Mouse (Mus musculus): ENCODE measurements around the gene Exoc2. TPM values are rescaled to one million over a fixed set of nuclear protein-coding genes. Genes with fewer than 3 reads are reported as not detected.

Exoc2 gene
- polyA plus RNA-seq, 1 experiment from 2014 or later: 47.0 TPM

GRCm38 (mm10) chr13:30999799-31000198 is 25.9 kb upstream of the Exoc2 start:
- Histone ChIP-seq H3K4me3 (ENCODE audit: low read depth, low read length) (no peak overlapping the region), H3K9me3 (ENCODE audit: low read depth, low read length) (no peaks in the 10 kb centered on the region), H3K27me3 (ENCODE audit: insufficient read depth, low read length) (no peaks in the 10 kb centered on the region), H3K27ac (ENCODE audit: low read depth) (no peak overlapping the region), H3K36me3 (ENCODE audit: insufficient read depth) (no peaks in the 10 kb centered on the region), H3K4me2 (no peak overlapping the region), H3K4me1 (ENCODE audit: insufficient read depth) (no peaks in the 10 kb centered on the region), H3K9ac (no peak overlapping the region)
- TF ChIP-seq CTCF (IDR thresholded peaks at IDR 0.05; ENCODE audit: low read depth): no peak
- no peak for DNase-seq
- no peak for ATAC-seq (ENCODE audit: insufficient read depth)
- 79% methylated on average over 6 of the region's 6 CpGs for WGBS

- no peak for DNase-seq
These were observed 23.8 kb upstream of the Exoc2 start for GRCm38 (mm10) chr13:30997526-30998253.

GRCm38 (mm10) chr13:30994249-30994858 is 20.5 kb upstream of the Exoc2 start:
- DNase-seq (no peak), ATAC-seq (ENCODE audit: insufficient read depth) (no peak)
- Histone ChIP-seq H3K4me1 (ENCODE audit: insufficient read depth) (peaks cover 5% of the 10 kb centered on the region; the same call in 1 of the 2 replicates), H3K27ac (ENCODE audit: low read depth) (no peak overlapping the region), H3K36me3 (ENCODE audit: insufficient read depth) (no peaks in the 10 kb centered on the region), H3K9ac (no peak overlapping the region), H3K4me2 (no peak overlapping the region), H3K9me3 (ENCODE audit: low read depth, low read length) (no peaks in the 10 kb centered on the region), H3K4me3 (ENCODE audit: low read depth, low read length) (no peak overlapping the region), H3K27me3 (ENCODE audit: insufficient read depth, low read length) (no peaks in the 10 kb centered on the region)
- WGBS: 69% methylated on average over 6 of the region's 6 CpGs
- no peak for TF ChIP-seq CTCF (IDR thresholded peaks at IDR 0.05; ENCODE audit: low read depth)

More at GRCm38 (mm10) chr13:30997526-30998253, 23.8 kb upstream of the Exoc2 start:
- H3K4me1 ChIP-seq (ENCODE audit: insufficient read depth): no peaks in the 10 kb centered on the region
- H3K9ac ChIP-seq: no peak overlapping the region
- no peaks in the 10 kb centered on the region for H3K36me3 ChIP-seq (ENCODE audit: insufficient read depth)
- ATAC-seq (ENCODE audit: insufficient read depth): no peak
- H3K27me3 ChIP-seq (ENCODE audit: insufficient read depth, low read length): no peaks in the 10 kb centered on the region
- H3K9me3 ChIP-seq (ENCODE audit: low read depth, low read length): no peaks in the 10 kb centered on the region
- TF ChIP-seq CTCF (IDR thresholded peaks at IDR 0.05; ENCODE audit: low read depth): no peak
- WGBS: 70% methylated on average over 8 of the region's 8 CpGs
- no peak overlapping the region for H3K4me3 ChIP-seq (ENCODE audit: low read depth, low read length)
- H3K27ac ChIP-seq (ENCODE audit: low read depth): no peak overlapping the region
- H3K4me2 ChIP-seq: no peak overlapping the region

- TF ChIP-seq CTCF (IDR thresholded peaks at IDR 0.05; ENCODE audit: low read depth): peak; percentile 79
These were observed 19.9 kb upstream of the Exoc2 start for GRCm38 (mm10) chr13:30993819-30994218.

GRCm38 (mm10) chr13:30990233-30990632 is 16.3 kb upstream of the Exoc2 start:
- no peak for TF ChIP-seq CTCF (IDR thresholded peaks at IDR 0.05; ENCODE audit: low read depth)
- Histone ChIP-seq H3K36me3 (ENCODE audit: insufficient read depth) (no peaks in the 10 kb centered on the region), H3K27me3 (ENCODE audit: insufficient read depth, low read length) (no peaks in the 10 kb centered on the region), H3K9me3 (ENCODE audit: low read depth, low read length) (no peaks in the 10 kb centered on the region), H3K4me2 (no peak overlapping the region), H3K9ac (no peak overlapping the region), H3K4me1 (ENCODE audit: insufficient read depth) (peaks cover 9% of the 10 kb centered on the region), H3K27ac (ENCODE audit: low read depth) (peak overlapping the region; percentile 52; the same call in 1 of the 2 replicates), H3K4me3 (ENCODE audit: low read depth, low read length) (no peak overlapping the region)
- 19% methylated on average over 9 of the region's 9 CpGs for WGBS
- ATAC-seq (ENCODE audit: insufficient read depth) (peak; percentile 73), DNase-seq (peak; percentile 84)

More at GRCm38 (mm10) chr13:30993819-30994218, 19.9 kb upstream of the Exoc2 start:
- WGBS: 29% methylated on average over 3 of the region's 3 CpGs
- no peak overlapping the region for H3K9ac ChIP-seq
- H3K9me3 ChIP-seq (ENCODE audit: low read depth, low read length): no peaks in the 10 kb centered on the region
- ATAC-seq (ENCODE audit: insufficient read depth) (no peak), DNase-seq (peak; percentile 94)
- no peaks in the 10 kb centered on the region for H3K27me3 ChIP-seq (ENCODE audit: insufficient read depth, low read length)
- no peak overlapping the region for H3K27ac ChIP-seq (ENCODE audit: low read depth)
- H3K36me3 ChIP-seq (ENCODE audit: insufficient read depth): no peaks in the 10 kb centered on the region
- H3K4me2 ChIP-seq: no peak overlapping the region
- H3K4me3 ChIP-seq (ENCODE audit: low read depth, low read length): no peak overlapping the region
- peaks cover 5% of the 10 kb centered on the region; the same call in 1 of the 2 replicates for H3K4me1 ChIP-seq (ENCODE audit: insufficient read depth)

- H3K27ac ChIP-seq (ENCODE audit: low read depth): peak overlapping the region; percentile 52; the same call in 1 of the 2 replicates
- no peaks in the 10 kb centered on the region for H3K27me3 ChIP-seq (ENCODE audit: insufficient read depth, low read length)
- peaks cover 9% of the 10 kb centered on the region for H3K4me1 ChIP-seq (ENCODE audit: insufficient read depth)
- H3K4me2 ChIP-seq: no peak overlapping the region
- no peak overlapping the region for H3K9ac ChIP-seq
- no peaks in the 10 kb centered on the region for H3K36me3 ChIP-seq (ENCODE audit: insufficient read depth)
- no peak overlapping the region for H3K4me3 ChIP-seq (ENCODE audit: low read depth, low read length)
- 54% methylated on average over 10 of the region's 10 CpGs for WGBS
- no peak for TF ChIP-seq CTCF (IDR thresholded peaks at IDR 0.05; ENCODE audit: low read depth)
- ATAC-seq (ENCODE audit: insufficient read depth) (peak; percentile 15; the same call in 1 of the 2 replicates), DNase-seq (no peak)
- no peaks in the 10 kb centered on the region for H3K9me3 ChIP-seq (ENCODE audit: low read depth, low read length)
These were observed 15.8 kb upstream of the Exoc2 start for GRCm38 (mm10) chr13:30989710-30990109.

GRCm38 (mm10) chr13:30987686-30988085 is 13.8 kb upstream of the Exoc2 start:
- Histone ChIP-seq H3K27ac (ENCODE audit: low read depth) (no peak overlapping the region), H3K4me2 (no peak overlapping the region), H3K9ac (no peak overlapping the region), H3K27me3 (ENCODE audit: insufficient read depth, low read length) (no peaks in the 10 kb centered on the region), H3K4me1 (ENCODE audit: insufficient read depth) (peaks cover 9% of the 10 kb centered on the region), H3K4me3 (ENCODE audit: low read depth, low read length) (no peak overlapping the region), H3K36me3 (ENCODE audit: insufficient read depth) (no peaks in the 10 kb centered on the region), H3K9me3 (ENCODE audit: low read depth, low read length) (no peaks in the 10 kb centered on the region)
- ATAC-seq (ENCODE audit: insufficient read depth) (no peak), DNase-seq (no peak)
- TF ChIP-seq CTCF (IDR thresholded peaks at IDR 0.05; ENCODE audit: low read depth): no peak
- 82% methylated on average over 2 of the region's 2 CpGs for WGBS

Data from lung, embryonic 14.5 days (tissue).